Mouse (Mus musculus): Measurements from ENCODE around the gene Atp1a4. TPM values are rescaled to one million over a fixed set of nuclear protein-coding genes. Genes with fewer than 3 reads are reported as not detected.

Atp1a4 gene
- total RNA-seq, 1 experiment from 2014 or later: not detected

- ATAC-seq (replicated peaks; ENCODE audit: insufficient number of reproducible peaks, low FRiP score, low TSS enrichment, poor library complexity, severe bottlenecking): peak; percentile 72
Measured at GRCm38 (mm10) chr1:172240945-172241708, 17.1 kb downstream of the Atp1a4 start.

- no peak for ATAC-seq (replicated peaks; ENCODE audit: insufficient number of reproducible peaks, low FRiP score, low TSS enrichment, poor library complexity, severe bottlenecking)
Measured at GRCm38 (mm10) chr1:172229215-172229614, 29.0 kb downstream of the Atp1a4 start.

GRCm38 (mm10) chr1:172228209-172228608 lies 30.0 kb downstream of the Atp1a4 start:
- ATAC-seq (replicated peaks; ENCODE audit: insufficient number of reproducible peaks, low FRiP score, low TSS enrichment, poor library complexity, severe bottlenecking): no peak

- no peak for ATAC-seq (replicated peaks; ENCODE audit: insufficient number of reproducible peaks, low FRiP score, low TSS enrichment, poor library complexity, severe bottlenecking)
Measured at GRCm38 (mm10) chr1:172221297-172222063, 36.7 kb downstream of the Atp1a4 start.

GRCm38 (mm10) chr1:172220414-172220813 lies 37.8 kb downstream of the Atp1a4 start:
- ATAC-seq (replicated peaks; ENCODE audit: insufficient number of reproducible peaks, low FRiP score, low TSS enrichment, poor library complexity, severe bottlenecking): no peak

GRCm38 (mm10) chr1:172219451-172220406 lies 38.5 kb downstream of the Atp1a4 start, which contains the start of gene Casq1:
Casq1 (minus strand) TSS chr1:172219868.
- no peak for ATAC-seq (replicated peaks; ENCODE audit: insufficient number of reproducible peaks, low FRiP score, low TSS enrichment, poor library complexity, severe bottlenecking)

GRCm38 (mm10) chr1:172218164-172218910 lies 39.9 kb downstream of the Atp1a4 start:
- ATAC-seq (replicated peaks; ENCODE audit: insufficient number of reproducible peaks, low FRiP score, low TSS enrichment, poor library complexity, severe bottlenecking): no peak

GRCm38 (mm10) chr1:172217148-172217547 lies 41.1 kb downstream of the Atp1a4 start:
- peak; percentile 96 for ATAC-seq (replicated peaks; ENCODE audit: insufficient number of reproducible peaks, low FRiP score, low TSS enrichment, poor library complexity, severe bottlenecking)

- no peak for ATAC-seq (replicated peaks; ENCODE audit: insufficient number of reproducible peaks, low FRiP score, low TSS enrichment, poor library complexity, severe bottlenecking)
Measured at GRCm38 (mm10) chr1:172214748-172215147, 43.5 kb downstream of the Atp1a4 start.

- no peak for ATAC-seq (replicated peaks; ENCODE audit: insufficient number of reproducible peaks, low FRiP score, low TSS enrichment, poor library complexity, severe bottlenecking)
Measured at GRCm38 (mm10) chr1:172213771-172214170, 44.4 kb downstream of the Atp1a4 start.

- no peak for ATAC-seq (replicated peaks; ENCODE audit: insufficient number of reproducible peaks, low FRiP score, low TSS enrichment, poor library complexity, severe bottlenecking)
Measured at GRCm38 (mm10) chr1:172212776-172213175, 45.4 kb downstream of the Atp1a4 start.

GRCm38 (mm10) chr1:172207111-172207584 lies 51.1 kb downstream of the Atp1a4 start:
- peak; percentile 70 for ATAC-seq (replicated peaks; ENCODE audit: insufficient number of reproducible peaks, low FRiP score, low TSS enrichment, poor library complexity, severe bottlenecking)

- ATAC-seq (replicated peaks; ENCODE audit: insufficient number of reproducible peaks, low FRiP score, low TSS enrichment, poor library complexity, severe bottlenecking): peak; percentile 44
Measured at GRCm38 (mm10) chr1:172206141-172206917, 51.9 kb downstream of the Atp1a4 start, which contains the start of gene Pea15a. Pea15a (minus strand) TSS chr1:172206804.

- ATAC-seq (replicated peaks; ENCODE audit: insufficient number of reproducible peaks, low FRiP score, low TSS enrichment, poor library complexity, severe bottlenecking): no peak
Measured at GRCm38 (mm10) chr1:172205741-172206087, 52.5 kb downstream of the Atp1a4 start.

GRCm38 (mm10) chr1:172204814-172205740 lies 53.1 kb downstream of the Atp1a4 start:
- no peak for ATAC-seq (replicated peaks; ENCODE audit: insufficient number of reproducible peaks, low FRiP score, low TSS enrichment, poor library complexity, severe bottlenecking)

- no peak for ATAC-seq (replicated peaks; ENCODE audit: insufficient number of reproducible peaks, low FRiP score, low TSS enrichment, poor library complexity, severe bottlenecking)
Measured at GRCm38 (mm10) chr1:172204033-172204813, 54.0 kb downstream of the Atp1a4 start.

Measured in monocyte, adult 5-6 weeks (primary cell).